Mouse (Mus musculus): ENCODE data around the gene Vps18. TPM values are rescaled to one million over a fixed set of nuclear protein-coding genes. Genes with fewer than 3 reads are reported as not detected.

Gene Vps18
- polyA plus RNA-seq, 1 experiment, result 18.2 TPM

DNA sequence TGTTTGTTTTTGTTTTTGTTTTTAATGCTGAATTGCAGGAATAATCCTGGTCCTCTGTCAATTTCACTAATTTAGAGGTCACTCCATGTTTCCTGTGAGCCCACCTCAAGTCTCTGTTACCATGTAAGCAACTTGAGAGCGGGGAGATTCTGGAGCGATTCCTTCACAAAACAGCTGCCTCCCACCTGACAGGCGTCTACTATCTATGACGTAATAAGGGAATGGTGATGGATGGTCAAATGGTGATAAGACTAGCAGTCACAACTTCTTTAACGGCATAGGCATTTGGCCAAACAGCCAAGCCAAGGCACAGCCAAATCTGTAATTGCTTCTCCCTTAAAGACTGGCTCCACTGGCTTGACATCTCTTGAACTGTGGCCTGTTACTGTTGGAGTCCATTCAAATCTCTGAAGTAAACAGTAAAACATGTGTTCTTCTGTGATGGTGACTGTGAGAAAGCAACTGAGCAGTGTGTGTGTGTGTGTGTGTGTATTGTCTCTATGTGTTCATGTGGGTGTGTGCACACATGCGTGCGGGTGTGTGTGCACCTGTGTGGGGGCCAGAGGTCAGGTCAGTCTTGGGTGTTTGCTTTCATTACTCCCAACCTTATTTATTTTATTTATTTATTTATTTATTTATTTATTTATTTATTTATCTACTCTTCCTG lies 6.5 kb upstream of the Vps18 start:
- H3K27me3 ChIP-seq (ENCODE audit: control insufficient read depth, insufficient read depth, insufficient read length), result no peaks in the 10 kb centered on the region
- H3K4me2 ChIP-seq (ENCODE audit: low read depth), result no peak overlapping the region
- no peak overlapping the region for H3K4me3 ChIP-seq
- H3ac ChIP-seq (ENCODE audit: control insufficient read depth, insufficient read length), result no peak overlapping the region
- no peaks in the 10 kb centered on the region for H3K36me3 ChIP-seq (ENCODE audit: control insufficient read depth, insufficient read depth)
- TF ChIP-seq REST (IDR thresholded peaks at IDR 0.05; ENCODE audit: insufficient read depth, insufficient read length), result no peak
- no peak for TF ChIP-seq MYOG (IDR thresholded peaks at IDR 0.05; ENCODE audit: control insufficient read depth in 1 of 3, insufficient read depth in 1 of 3, insufficient read length in 2 of 3, low read depth in 2 of 3)
- no peak for TF ChIP-seq CEBPB (IDR thresholded peaks at IDR 0.05; ENCODE audit: insufficient read depth, poor library complexity, severe bottlenecking)
- TF ChIP-seq E2F4 (IDR thresholded peaks at IDR 0.05; ENCODE audit: insufficient read depth), result no peak
- TF ChIP-seq TCF3 (IDR thresholded peaks at IDR 0.05; ENCODE audit: insufficient read length, low read depth), result no peak
- no peak for TF ChIP-seq SRF (IDR thresholded peaks at IDR 0.05; ENCODE audit: control insufficient read depth, insufficient read length, low read depth)
- no peak for TF ChIP-seq MAX (IDR thresholded peaks at IDR 0.05; ENCODE audit: low read depth)
- no peak for TF ChIP-seq TCF12 (IDR thresholded peaks at IDR 0.05; ENCODE audit: insufficient read depth, poor library complexity, severe bottlenecking)
- TF ChIP-seq POLR2A (IDR thresholded peaks at IDR 0.05; ENCODE audit: insufficient read length, low read depth), result no peak
- TF ChIP-seq MYOD1 (IDR thresholded peaks at IDR 0.05; ENCODE audit: control insufficient read depth in 1 of 3, insufficient read length in 2 of 3, low read depth in 2 of 3), result no peak
- no peak for TF ChIP-seq USF1 (IDR thresholded peaks at IDR 0.05; ENCODE audit: low read depth)
- no peak for TF ChIP-seq POLR2AphosphoS2 (IDR thresholded peaks at IDR 0.05; ENCODE audit: insufficient read length, low read depth)
- H3K79me2 ChIP-seq (ENCODE audit: control insufficient read depth, insufficient read depth), result no peaks in the 10 kb centered on the region

DNA sequence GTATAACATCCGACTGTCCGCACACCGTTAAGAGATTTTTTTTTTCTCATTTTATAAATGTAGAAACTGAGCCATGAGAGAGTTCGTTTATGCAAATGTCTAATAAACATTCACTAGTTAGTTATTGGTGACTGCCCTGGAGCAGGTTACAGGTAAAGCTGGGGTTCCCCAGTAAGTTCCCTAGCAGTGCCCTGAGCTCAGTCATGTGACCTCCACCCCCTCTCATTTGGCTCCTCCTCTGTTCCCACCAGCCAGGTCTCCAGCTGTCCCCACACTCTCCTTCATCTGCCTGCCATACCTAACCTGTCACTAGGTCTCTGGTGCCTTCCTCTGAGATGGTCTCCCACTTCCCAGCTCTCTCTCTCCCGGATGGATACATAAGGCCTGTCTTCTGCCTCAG lies 1.2 kb upstream of the Vps18 start:
- no peaks in the 10 kb centered on the region for H3K36me3 ChIP-seq (ENCODE audit: control insufficient read depth, insufficient read depth)
- no peak overlapping the region for H3K4me2 ChIP-seq (ENCODE audit: low read depth)
- H3K27me3 ChIP-seq (ENCODE audit: control insufficient read depth, insufficient read depth, insufficient read length), result no peaks in the 10 kb centered on the region
- no peak for TF ChIP-seq SRF (IDR thresholded peaks at IDR 0.05; ENCODE audit: control insufficient read depth, insufficient read length, low read depth)
- no peak for TF ChIP-seq TCF12 (IDR thresholded peaks at IDR 0.05; ENCODE audit: insufficient read depth, poor library complexity, severe bottlenecking)
- no peak for TF ChIP-seq POLR2AphosphoS2 (IDR thresholded peaks at IDR 0.05; ENCODE audit: insufficient read length, low read depth)
- TF ChIP-seq CEBPB (IDR thresholded peaks at IDR 0.05; ENCODE audit: insufficient read depth, poor library complexity, severe bottlenecking), result no peak
- TF ChIP-seq MAX (IDR thresholded peaks at IDR 0.05; ENCODE audit: low read depth), result no peak
- TF ChIP-seq MYOG (IDR thresholded peaks at IDR 0.05; ENCODE audit: control insufficient read depth in 1 of 3, insufficient read depth in 1 of 3, insufficient read length in 2 of 3, low read depth in 2 of 3), result no peak
- TF ChIP-seq TCF3 (IDR thresholded peaks at IDR 0.05; ENCODE audit: insufficient read length, low read depth), result no peak
- no peak for TF ChIP-seq REST (IDR thresholded peaks at IDR 0.05; ENCODE audit: insufficient read depth, insufficient read length)
- no peak for TF ChIP-seq USF1 (IDR thresholded peaks at IDR 0.05; ENCODE audit: low read depth)
- TF ChIP-seq MYOD1 (IDR thresholded peaks at IDR 0.05; ENCODE audit: control insufficient read depth in 1 of 3, insufficient read length in 2 of 3, low read depth in 2 of 3), result no peak
- no peak for TF ChIP-seq E2F4 (IDR thresholded peaks at IDR 0.05; ENCODE audit: insufficient read depth)
- TF ChIP-seq POLR2A (IDR thresholded peaks at IDR 0.05; ENCODE audit: insufficient read length, low read depth), result no peak
- H3ac ChIP-seq (ENCODE audit: control insufficient read depth, insufficient read length), result no peak overlapping the region
- H3K4me3 ChIP-seq, result no peak overlapping the region
- H3K79me2 ChIP-seq (ENCODE audit: control insufficient read depth, insufficient read depth), result peaks cover 19% of the 10 kb centered on the region

DNA sequence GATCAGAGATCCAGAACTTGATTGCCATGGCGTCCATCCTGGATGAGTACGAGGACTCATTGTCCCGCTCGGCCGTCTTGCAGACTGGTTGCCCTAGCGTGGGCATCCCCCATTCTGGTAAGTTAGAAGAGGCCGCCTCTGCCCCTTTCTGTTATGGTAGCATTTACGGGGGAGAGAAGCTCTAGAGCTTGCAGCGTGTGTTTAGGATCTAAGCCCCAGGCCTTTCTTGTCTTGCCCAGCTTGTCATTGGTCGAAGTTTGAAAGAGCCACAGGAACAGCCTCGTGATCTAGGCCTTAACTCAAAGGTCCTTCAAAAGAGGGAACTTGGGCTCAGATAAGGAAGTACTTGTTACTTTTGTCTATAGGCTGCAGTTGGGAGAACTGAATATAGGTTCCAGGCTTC lies 475 bp downstream of the Vps18 start:
- H3K4me3 ChIP-seq, result peak overlapping the region; percentile 76
- H3K36me3 ChIP-seq (ENCODE audit: control insufficient read depth, insufficient read depth), result no peaks in the 10 kb centered on the region
- no peaks in the 10 kb centered on the region for H3K27me3 ChIP-seq (ENCODE audit: control insufficient read depth, insufficient read depth, insufficient read length)
- peaks cover 19% of the 10 kb centered on the region for H3K79me2 ChIP-seq (ENCODE audit: control insufficient read depth, insufficient read depth)
- peak overlapping the region; percentile 1 for H3ac ChIP-seq (ENCODE audit: control insufficient read depth, insufficient read length)
- peak overlapping the region; percentile 89 for H3K4me2 ChIP-seq (ENCODE audit: low read depth)
- TF ChIP-seq TCF3 (IDR thresholded peaks at IDR 0.05; ENCODE audit: insufficient read length, low read depth), result no peak
- TF ChIP-seq TCF12 (IDR thresholded peaks at IDR 0.05; ENCODE audit: insufficient read depth, poor library complexity, severe bottlenecking), result no peak
- no peak for TF ChIP-seq E2F4 (IDR thresholded peaks at IDR 0.05; ENCODE audit: insufficient read depth)
- no peak for TF ChIP-seq SRF (IDR thresholded peaks at IDR 0.05; ENCODE audit: control insufficient read depth, insufficient read length, low read depth)
- TF ChIP-seq MYOG (IDR thresholded peaks at IDR 0.05; ENCODE audit: control insufficient read depth in 1 of 3, insufficient read depth in 1 of 3, insufficient read length in 2 of 3, low read depth in 2 of 3), result no peak
- TF ChIP-seq POLR2A (IDR thresholded peaks at IDR 0.05; ENCODE audit: insufficient read length, low read depth), result no peak
- TF ChIP-seq MYOD1 (IDR thresholded peaks at IDR 0.05; ENCODE audit: control insufficient read depth in 1 of 3, insufficient read length in 2 of 3, low read depth in 2 of 3), result no peak
- TF ChIP-seq CEBPB (IDR thresholded peaks at IDR 0.05; ENCODE audit: insufficient read depth, poor library complexity, severe bottlenecking), result no peak
- no peak for TF ChIP-seq MAX (IDR thresholded peaks at IDR 0.05; ENCODE audit: low read depth)

DNA sequence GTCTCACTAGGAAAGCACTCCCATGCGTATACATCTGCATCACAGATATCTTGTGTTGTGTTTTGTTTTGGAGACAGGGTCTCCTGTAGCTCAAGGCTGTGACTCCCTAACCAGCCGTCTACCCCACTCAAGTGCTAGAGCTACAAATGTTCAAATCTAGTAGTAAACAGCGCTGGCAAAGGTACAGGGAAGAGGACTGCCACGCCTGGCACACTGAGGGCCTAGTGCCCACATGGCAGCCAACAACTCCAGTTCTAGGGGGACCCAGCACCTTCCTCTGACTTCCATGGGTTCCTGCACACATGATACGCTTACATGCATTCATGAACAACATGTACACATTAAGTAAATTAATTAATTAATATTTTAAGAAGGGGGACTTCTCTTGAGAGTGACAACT lies 3.7 kb downstream of the Vps18 start:
- peaks cover 4% of the 10 kb centered on the region for H3K36me3 ChIP-seq (ENCODE audit: control insufficient read depth, insufficient read depth)
- TF ChIP-seq MAX (IDR thresholded peaks at IDR 0.05; ENCODE audit: low read depth) (no peak), CEBPB (IDR thresholded peaks at IDR 0.05; ENCODE audit: insufficient read depth, poor library complexity, severe bottlenecking) (no peak), POLR2A (IDR thresholded peaks at IDR 0.05; ENCODE audit: insufficient read length, low read depth) (no peak)
- no peak overlapping the region for H3K4me3 ChIP-seq
- peaks cover 26% of the 10 kb centered on the region for H3K79me2 ChIP-seq (ENCODE audit: control insufficient read depth, insufficient read depth)
- no peak overlapping the region for H3ac ChIP-seq (ENCODE audit: control insufficient read depth, insufficient read length)
- H3K4me2 ChIP-seq (ENCODE audit: low read depth), result no peak overlapping the region
- H3K27me3 ChIP-seq (ENCODE audit: control insufficient read depth, insufficient read depth, insufficient read length), result no peaks in the 10 kb centered on the region

DNA sequence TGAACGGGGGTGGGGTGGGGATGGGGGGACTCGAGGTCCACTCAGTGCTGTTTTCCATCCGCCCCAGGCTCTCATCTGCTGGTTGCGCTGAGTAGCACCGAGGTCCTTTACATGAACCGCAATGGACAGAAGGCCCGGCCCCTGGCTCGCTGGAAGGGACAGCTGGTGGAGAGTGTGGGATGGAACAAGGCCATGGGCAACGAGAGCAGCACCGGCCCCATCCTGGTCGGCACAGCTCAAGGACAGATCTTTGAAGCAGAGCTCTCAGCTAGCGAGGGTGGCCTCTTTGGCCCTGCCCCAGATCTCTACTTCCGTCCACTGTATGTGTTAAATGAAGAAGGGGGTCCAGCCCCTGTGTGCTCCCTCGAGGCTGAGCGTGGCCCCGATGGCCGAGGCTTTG lies 4.3 kb downstream of the Vps18 start:
- Histone ChIP-seq H3K79me2 (ENCODE audit: control insufficient read depth, insufficient read depth) (peaks cover 26% of the 10 kb centered on the region), H3ac (ENCODE audit: control insufficient read depth, insufficient read length) (no peak overlapping the region), H3K36me3 (ENCODE audit: control insufficient read depth, insufficient read depth) (peaks cover 6% of the 10 kb centered on the region), H3K4me3 (no peak overlapping the region), H3K27me3 (ENCODE audit: control insufficient read depth, insufficient read depth, insufficient read length) (no peaks in the 10 kb centered on the region), H3K4me2 (ENCODE audit: low read depth) (no peak overlapping the region)
- no peak for TF ChIP-seq POLR2AphosphoS2 (IDR thresholded peaks at IDR 0.05; ENCODE audit: insufficient read length, low read depth)
- TF ChIP-seq E2F4 (IDR thresholded peaks at IDR 0.05; ENCODE audit: insufficient read depth), result no peak
- TF ChIP-seq TCF12 (IDR thresholded peaks at IDR 0.05; ENCODE audit: insufficient read depth, poor library complexity, severe bottlenecking), result no peak
- TF ChIP-seq MYOG (IDR thresholded peaks at IDR 0.05; ENCODE audit: control insufficient read depth in 1 of 3, insufficient read depth in 1 of 3, insufficient read length in 2 of 3, low read depth in 2 of 3), result no peak
- no peak for TF ChIP-seq MYOD1 (IDR thresholded peaks at IDR 0.05; ENCODE audit: control insufficient read depth in 1 of 3, insufficient read length in 2 of 3, low read depth in 2 of 3)
- no peak for TF ChIP-seq CEBPB (IDR thresholded peaks at IDR 0.05; ENCODE audit: insufficient read depth, poor library complexity, severe bottlenecking)
- no peak for TF ChIP-seq SRF (IDR thresholded peaks at IDR 0.05; ENCODE audit: control insufficient read depth, insufficient read length, low read depth)
- no peak for TF ChIP-seq POLR2A (IDR thresholded peaks at IDR 0.05; ENCODE audit: insufficient read length, low read depth)
- TF ChIP-seq REST (IDR thresholded peaks at IDR 0.05; ENCODE audit: insufficient read depth, insufficient read length), result no peak
- TF ChIP-seq USF1 (IDR thresholded peaks at IDR 0.05; ENCODE audit: low read depth), result no peak
- TF ChIP-seq MAX (IDR thresholded peaks at IDR 0.05; ENCODE audit: low read depth), result no peak
- TF ChIP-seq TCF3 (IDR thresholded peaks at IDR 0.05; ENCODE audit: insufficient read length, low read depth), result no peak
